Mouse (Mus musculus) kidney, adult 2 months (tissue): ENCODE results near the gene Kctd21.

Experiments used
- CTCF ChIP-seq: fragments of 200-500 bp; conservative IDR thresholded peaks from 2 replicates; pipeline ENCODE4 v1.5.1; 2011; ENCODE audit warnings: low read depth, mild to moderate bottlenecking, control low read depth, low read length, moderate library complexity, mixed read lengths; ENCODE audit not compliant: insufficient read depth, insufficient read length
- POLR2A ChIP-seq: fragments of 200-500 bp; IDR thresholded peaks from one replicate; pipeline ENCODE4 v1.6.1; 2011; ENCODE audit warnings: low read depth, low read length, control low read depth

- TF ChIP-seq CTCF = no peak
- TF ChIP-seq POLR2A = no peak
Measured at GRCm38 (mm10) chr7:97398943-97399342, 66.8 kb downstream of the Kctd21 start.
